Mouse (Mus musculus) cerebellum, postnatal 25 days (tissue): Measurements from ENCODE around the gene Flvcr1.
A peak's percentile ranks its signal among the peaks of the same experiment; 100 is the strongest.
"Not testable (repeated sequence)": the region's sequence is repeated elsewhere in the genome, so short reads cannot be mapped to it uniquely, and the experiment has no call there.

Source experiments
- DNase-seq, 2 experiments: peaks; one replicate each; pipeline ENCODE4 v3.0.0; 2021; ENCODE audit warnings: mixed read lengths in 2 of 2

Gene Flvcr1

DNA sequence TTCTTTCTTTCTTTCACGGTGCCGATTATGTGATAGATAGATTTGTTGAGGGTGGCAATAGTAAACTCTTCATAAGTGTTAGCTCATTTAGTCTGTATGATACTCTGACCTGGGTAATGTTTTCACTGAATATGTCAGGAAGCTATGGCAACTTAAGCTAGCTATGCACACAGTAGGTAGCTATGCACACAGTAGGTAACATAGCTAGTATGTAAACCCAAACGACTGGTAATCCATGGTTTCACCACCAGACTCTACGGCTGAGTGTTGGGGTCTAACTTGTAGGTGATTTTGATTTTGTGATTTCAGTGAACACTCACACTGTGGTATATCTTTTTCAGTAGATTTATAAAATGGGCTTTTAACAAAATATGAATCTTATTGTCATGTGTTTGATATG is 12.0 kb upstream of the Flvcr1 start:
- DNase-seq = no peak

DNA sequence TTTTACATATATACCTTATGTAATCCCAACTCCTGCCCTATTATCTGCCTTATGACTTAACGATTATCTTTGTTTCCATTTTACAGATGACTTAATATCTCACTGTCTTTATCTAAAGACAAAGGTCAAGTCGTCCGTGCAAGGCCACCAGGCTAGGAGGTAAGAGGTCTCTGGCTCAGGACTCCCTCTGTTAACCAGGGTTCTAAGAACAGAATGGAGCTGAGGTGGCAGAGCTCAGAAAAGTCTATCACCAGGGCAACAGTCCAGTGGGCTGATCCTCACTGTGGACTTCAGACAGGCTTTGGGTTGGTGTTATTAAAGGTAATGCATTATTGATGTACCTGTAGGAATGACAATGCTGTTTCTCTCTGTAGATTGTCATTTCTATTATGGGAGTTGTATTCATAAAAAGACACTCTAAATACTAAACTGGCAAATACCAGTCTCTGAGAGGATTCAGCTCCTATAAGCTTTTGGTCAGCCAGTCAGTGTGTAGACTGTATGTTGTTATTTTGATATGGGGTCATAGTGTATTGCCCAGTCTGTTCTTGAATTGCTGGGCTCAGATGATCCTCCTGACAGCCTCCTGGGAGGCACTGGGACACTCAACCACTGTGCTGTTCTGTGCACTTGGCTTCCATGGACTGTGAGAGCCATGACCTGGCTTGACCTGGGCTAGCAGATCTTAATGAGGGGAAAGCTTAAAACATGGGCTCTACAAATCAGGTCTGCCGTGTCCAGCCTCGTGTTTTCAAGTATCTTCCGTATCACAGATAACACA is 10.8 kb upstream of the Flvcr1 start, which contains the start of gene Spata45:
Gene Spata45, plus strand, starts transcription at position 86 of the 781 bp plus-strand sequence.
- DNase-seq = no peak

DNA sequence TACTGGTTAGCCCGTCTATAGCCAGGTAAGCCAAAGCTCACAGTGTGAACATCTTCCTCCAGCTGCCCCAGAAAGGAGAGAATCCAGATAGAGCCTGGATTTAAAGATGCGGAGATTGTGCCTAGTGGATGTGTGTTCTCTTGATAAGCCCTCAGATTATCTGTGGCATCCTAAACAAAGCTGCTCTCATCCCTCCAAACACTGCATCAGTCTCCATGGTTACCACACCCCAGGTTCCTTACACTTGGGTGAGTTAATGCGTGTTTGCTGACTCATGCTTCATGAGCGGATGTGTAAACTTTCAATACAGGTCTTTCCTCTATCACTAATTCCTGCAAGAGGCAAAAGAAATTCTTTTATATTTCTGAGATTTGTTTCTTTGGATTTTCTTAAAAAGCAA is 9.7 kb upstream of the Flvcr1 start:
- DNase-seq = no peak

DNA sequence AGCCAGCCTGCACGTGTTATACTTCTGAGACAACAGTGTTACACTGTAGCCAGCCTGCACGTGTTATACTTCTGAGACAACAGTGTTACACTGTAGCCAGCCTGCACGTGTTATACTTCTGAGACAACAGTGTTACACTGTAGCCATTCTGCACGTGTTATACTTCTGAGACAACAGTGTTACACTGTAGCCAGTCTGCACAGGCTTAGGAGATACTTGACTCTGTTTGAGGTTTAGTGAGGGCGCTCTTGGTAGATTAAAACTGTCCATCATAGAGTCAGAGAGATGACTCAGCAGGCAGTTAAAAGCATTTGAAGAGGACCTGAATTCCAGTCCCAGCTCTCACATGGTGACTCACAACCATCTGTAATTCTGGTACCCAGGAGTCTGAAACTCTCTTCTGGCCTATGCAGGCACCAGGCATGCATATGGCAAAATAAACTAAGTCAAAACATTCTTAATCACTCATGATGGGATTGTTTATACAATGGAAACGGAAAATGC is 5.0 kb upstream of the Flvcr1 start:
- not testable (repeated sequence) for DNase-seq

DNA sequence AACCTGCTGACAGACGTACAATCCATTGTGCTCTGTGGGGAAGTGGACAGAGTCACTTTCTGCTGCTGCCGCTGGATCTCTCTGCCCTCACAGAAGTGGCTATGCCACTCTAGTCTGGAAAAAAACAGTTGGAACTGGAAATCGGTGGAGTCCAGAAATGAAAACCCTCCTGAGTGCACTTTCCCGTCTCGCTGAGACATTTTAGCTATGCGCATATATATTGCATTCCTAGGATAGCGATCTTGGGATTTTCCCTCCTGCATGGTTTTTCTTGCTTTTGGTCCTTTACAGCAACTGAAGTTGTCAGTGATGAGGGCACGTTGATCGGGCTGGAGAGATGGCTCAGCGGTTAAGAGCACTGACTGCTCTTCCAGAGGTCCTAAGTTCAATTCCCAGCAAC is 4.2 kb upstream of the Flvcr1 start:
- no peak for DNase-seq

DNA sequence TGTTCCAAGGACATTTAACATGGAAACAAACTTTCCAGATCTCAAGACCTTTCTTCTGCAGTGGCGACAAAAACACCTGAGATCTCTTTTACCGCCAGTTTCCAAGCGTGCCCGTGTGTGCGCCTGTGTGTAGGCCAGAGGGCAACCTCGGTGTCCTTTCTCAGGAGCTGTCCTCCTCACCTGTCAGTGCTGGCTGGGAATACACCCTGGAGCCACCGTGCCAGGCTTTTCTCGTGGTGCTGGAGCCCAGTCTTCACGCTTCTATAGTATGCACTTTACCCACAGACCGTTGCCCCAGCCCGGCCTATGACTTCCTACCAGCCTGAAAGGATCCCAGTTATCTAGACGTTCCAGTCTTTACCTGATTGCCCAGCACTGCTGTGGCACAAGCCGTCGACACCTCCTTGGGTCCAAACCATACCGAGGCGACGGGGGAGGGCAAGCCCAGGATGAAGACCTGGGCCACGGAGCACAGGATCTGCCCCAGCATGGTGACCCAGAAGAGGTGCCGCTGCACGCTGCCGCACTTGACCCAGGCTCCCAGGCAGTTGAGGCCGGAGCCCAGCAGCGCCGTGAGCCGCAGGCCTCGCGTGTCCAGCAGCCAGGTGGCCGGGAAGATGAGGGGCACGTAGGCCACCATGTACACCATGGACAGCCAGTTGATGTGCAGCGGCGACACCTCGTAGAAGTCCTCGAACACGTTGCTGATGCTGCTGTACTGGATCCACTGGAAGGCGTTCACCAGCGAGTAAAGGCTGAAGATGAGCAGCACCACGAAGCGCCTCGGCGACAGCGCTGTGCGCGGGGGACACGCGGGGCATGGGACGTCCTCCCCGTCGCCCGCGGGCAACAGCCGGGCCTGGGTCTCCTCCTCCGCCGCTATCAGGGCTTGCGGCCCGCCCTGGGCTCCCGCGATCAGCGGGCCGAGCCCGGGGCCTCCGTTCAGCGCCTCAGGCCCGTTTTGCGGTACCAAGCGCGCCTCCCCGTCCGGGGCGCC is 644 bp downstream of the Flvcr1 start:
- DNase-seq = peak in 1 of 2 experiments; percentile 62

- DNase-seq = not testable (repeated sequence)
Measured at GRCm38 (mm10) chr1:191023806-191024205, 2.2 kb downstream of the Flvcr1 start.

DNA sequence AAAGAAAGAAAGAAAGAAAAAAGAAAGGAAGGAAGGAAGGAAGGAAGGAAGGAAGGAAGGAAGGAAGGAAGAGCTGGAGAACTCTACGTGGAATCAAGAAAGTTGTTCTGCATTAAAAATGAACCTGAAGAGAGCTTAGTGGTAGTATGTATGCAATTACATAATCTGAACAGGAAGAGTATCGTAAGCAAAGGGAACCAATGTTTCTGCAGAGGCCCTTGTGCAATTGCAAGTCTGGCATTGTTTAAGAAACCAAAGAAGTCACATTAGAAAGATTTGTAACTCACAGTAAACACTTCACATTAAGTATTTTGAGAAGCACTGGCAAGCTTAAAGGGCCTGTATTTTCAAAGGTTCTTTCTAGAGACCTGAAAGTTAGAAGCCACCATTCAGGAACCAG is 2.8 kb downstream of the Flvcr1 start:
- no peak for DNase-seq

GRCm38 (mm10) chr1:191021016-191021415 is 4.9 kb downstream of the Flvcr1 start:
- DNase-seq = no peak

DNA sequence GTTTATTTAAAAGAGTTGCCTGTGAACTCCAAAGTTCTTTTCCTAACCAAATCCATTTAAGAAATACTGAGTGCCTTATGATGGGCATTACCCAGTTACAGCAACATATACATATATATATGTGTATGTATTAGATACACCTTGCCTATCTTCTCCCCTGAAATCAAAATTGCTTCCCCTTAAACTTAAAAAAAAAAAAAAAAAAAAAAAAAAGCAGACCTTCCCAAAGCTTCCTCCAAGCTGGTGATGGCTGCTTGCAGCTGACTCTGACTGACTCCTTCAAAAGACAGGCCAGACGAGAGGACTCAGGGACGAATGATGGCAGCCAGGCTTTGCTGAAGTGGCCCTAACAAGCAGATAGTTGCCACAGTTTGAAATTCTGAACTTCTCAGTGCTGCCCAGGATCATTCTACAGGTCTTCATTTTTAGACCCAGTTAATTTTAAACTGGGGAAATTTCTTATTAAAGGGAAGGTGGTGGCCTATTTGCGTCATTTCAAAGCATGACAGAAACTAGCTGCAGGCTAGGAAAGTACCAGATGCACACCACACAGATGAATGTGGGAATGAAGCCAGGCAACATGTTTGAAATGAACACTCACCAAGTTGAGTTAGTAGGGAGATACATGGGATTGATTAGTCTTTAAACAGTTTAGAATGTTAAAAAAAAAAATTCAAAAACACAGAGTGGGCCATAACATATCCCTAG is 5.6 kb downstream of the Flvcr1 start:
- no peak for DNase-seq

- no peak for DNase-seq
Measured at GRCm38 (mm10) chr1:191019803-191020202, 6.2 kb downstream of the Flvcr1 start.

DNA sequence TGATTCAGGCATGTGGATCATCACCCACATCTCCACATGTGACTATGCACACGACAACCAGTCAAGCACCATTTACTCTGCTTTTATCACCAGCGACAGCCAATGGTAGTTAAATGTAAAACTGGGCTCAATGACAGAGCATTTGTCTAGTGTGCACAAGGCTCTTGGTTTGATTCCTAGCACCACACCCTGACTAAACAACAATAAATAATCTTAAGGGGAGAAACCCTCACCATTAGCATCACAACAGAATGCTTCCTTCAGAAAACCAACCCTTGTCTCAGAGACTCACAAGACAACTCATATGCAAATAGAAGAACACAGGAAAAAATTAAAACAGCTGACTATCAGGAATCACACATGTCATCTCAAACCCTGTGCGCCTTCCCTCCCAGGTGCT is 11.7 kb downstream of the Flvcr1 start:
- no peak for DNase-seq

GRCm38 (mm10) chr1:191008707-191009106 is 17.3 kb downstream of the Flvcr1 start:
- peak in 1 of 2 experiments; percentile 23 for DNase-seq

DNA sequence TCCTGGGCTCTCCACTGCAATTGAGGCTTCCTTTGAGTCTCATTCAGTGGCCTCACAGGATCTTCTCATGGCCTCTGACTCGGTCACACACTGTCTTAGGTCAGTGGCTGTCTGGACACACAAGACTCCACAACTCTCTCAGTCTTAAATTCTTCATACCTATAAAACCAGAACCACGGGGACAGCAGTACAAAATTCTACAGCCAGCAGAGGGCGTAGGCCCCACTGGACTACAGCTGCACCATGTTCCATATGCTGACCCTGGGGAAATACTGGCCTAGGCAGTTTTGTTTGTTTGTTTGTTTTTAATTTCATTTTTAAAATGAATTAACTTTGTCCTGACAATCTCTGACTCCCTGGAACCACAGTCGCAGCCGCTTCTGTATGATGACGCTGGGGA is 23.8 kb downstream of the Flvcr1 start:
- peak in 1 of 2 experiments; percentile 18 for DNase-seq

DNA sequence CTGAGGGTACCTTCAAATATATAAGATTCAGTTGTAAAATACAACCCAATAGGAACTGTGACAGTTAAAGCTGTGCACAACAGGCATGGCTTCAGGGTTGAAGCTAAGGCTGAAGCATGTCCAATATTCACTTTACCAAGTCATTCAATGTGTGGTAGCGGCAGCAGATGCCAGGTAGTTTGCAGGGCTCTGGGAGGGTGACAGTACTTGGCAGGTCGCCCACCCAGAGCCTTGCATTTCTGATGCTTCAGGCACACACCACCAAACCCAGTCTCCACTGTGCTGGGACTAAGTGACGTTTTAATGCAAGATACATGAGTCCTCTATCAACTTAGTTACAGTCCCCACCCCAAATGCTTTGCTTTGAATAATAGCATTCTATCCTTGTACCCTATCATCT is 25.3 kb downstream of the Flvcr1 start:
- peak; percentile 61 to 77 for DNase-seq

DNA sequence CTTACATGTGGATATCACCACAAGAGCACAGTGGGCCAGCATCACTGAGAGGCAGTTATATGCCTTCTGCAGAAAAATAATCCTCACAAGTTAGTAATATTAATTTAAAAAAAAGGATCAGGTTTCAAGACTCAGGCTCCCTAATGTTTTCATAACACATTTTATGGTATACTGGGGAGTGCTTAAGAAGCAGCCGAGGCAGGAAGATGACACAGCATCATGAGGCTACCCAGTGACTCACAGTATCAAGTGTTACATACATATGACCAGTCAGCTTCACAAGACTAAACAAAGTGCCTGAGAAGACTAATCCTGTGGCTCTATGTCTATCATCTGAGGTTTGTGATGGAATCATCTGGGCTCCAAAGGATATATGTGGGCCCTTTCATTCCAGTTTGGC is 27.9 kb downstream of the Flvcr1 start:
- no peak for DNase-seq

DNA sequence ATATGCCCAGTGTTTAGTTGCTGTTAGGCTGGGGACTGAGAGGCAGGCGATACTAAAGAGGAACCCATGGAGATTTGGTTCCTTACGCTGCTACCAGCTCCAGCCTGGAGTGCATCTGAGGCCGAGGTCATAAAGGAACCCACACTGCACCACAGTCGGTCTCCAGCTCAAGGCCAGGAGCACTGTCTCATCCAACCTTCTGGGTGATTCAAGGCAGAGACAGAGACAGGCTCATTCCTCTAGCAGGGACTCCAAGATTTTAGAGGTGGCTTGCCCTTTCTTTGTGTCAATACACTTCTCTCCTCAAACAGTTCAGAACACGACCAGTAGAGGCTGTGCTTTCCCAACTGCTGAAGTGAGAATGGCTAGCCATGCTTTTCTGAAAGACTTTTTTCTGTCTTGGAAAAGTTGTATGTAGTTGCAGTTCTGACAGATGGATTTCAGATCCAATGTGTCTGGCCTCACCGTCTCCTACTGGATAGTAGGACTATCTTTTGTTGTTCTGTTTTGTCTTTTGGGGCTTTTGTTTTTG is 29.5 kb downstream of the Flvcr1 start:
- no peak for DNase-seq

DNA sequence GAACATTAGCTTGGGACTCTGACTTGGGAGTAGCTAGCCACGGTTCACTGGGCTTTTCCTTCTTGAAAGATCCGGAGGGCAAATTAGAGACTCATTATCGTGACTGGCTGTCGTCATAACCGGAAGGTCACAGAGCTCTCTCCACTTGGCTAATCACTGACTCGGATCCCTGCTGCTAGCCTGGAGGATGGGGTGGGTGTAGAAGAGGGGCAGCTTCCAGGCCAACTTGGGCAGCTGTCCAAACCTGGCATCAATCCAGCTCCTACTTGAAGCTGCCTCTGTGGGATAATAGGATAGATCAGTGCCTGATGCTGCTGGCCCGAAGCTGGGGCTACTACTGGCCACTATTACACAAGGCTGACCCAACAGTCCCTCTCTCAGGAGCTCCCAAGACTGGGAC is 30.4 kb downstream of the Flvcr1 start:
- peak; percentile 36 to 67 for DNase-seq

GRCm38 (mm10) chr1:190989437-190990082 is 36.4 kb downstream of the Flvcr1 start:
- DNase-seq = no peak

- DNase-seq = no peak
Measured at GRCm38 (mm10) chr1:190981412-190981811, 44.5 kb downstream of the Flvcr1 start.

GRCm38 (mm10) chr1:190980470-190980869 is 45.5 kb downstream of the Flvcr1 start:
- no peak for DNase-seq

GRCm38 (mm10) chr1:190979100-190979563 is 46.8 kb downstream of the Flvcr1 start, which contains the start of gene Vash2:
TSS of gene Vash2 (minus strand) at chr1:190979296.
- DNase-seq = peak; percentile 51 to 70
